Mouse (Mus musculus): ENCODE data around the gene Tcf20.
"Not testable (repeated sequence)": the region's sequence is repeated elsewhere in the genome, so short reads cannot be mapped to it uniquely, and the experiment has no call there.

The Tcf20 gene

GRCm38 (mm10) chr15:82821657-82822056, 166.0 kb downstream of the Tcf20 start:
- DNase-seq (ENCODE audit: extremely low read depth, low read depth, low spot score) = no peak

- DNase-seq (ENCODE audit: extremely low read depth, low read depth, low spot score) = no peak
Measured at GRCm38 (mm10) chr15:82815296-82815695, 172.4 kb downstream of the Tcf20 start.

GRCm38 (mm10) chr15:82814806-82815205, 172.9 kb downstream of the Tcf20 start:
- DNase-seq (ENCODE audit: extremely low read depth, low read depth, low spot score) = no peak

GRCm38 (mm10) chr15:82814321-82814720, 173.4 kb downstream of the Tcf20 start:
- DNase-seq (ENCODE audit: extremely low read depth, low read depth, low spot score) = no peak

- DNase-seq (ENCODE audit: extremely low read depth, low read depth, low spot score) = no peak
Measured at GRCm38 (mm10) chr15:82810556-82810955, 177.1 kb downstream of the Tcf20 start.

- no peak for DNase-seq (ENCODE audit: extremely low read depth, low read depth, low spot score)
Measured at GRCm38 (mm10) chr15:82809511-82809910, 178.2 kb downstream of the Tcf20 start.

- DNase-seq (ENCODE audit: extremely low read depth, low read depth, low spot score) = no peak
Measured at GRCm38 (mm10) chr15:82806969-82807763, 180.5 kb downstream of the Tcf20 start.

GRCm38 (mm10) chr15:82804708-82805639, 182.7 kb downstream of the Tcf20 start:
- DNase-seq (ENCODE audit: extremely low read depth, low read depth, low spot score) = no peak

GRCm38 (mm10) chr15:82795936-82796440, 191.7 kb downstream of the Tcf20 start:
- no peak for DNase-seq (ENCODE audit: extremely low read depth, low read depth, low spot score)

- no peak for DNase-seq (ENCODE audit: extremely low read depth, low read depth, low spot score)
Measured at GRCm38 (mm10) chr15:82794277-82794676, 193.4 kb downstream of the Tcf20 start, which contains the start of gene Cyp2d26. TSS of gene Cyp2d26 (minus strand) at chr15:82794294.

- DNase-seq (ENCODE audit: extremely low read depth, low read depth, low spot score) = no peak
Measured at GRCm38 (mm10) chr15:82793868-82794267, 193.8 kb downstream of the Tcf20 start.

GRCm38 (mm10) chr15:82793454-82793853, 194.2 kb downstream of the Tcf20 start:
- DNase-seq (ENCODE audit: extremely low read depth, low read depth, low spot score) = no peak

GRCm38 (mm10) chr15:82792566-82792965, 195.1 kb downstream of the Tcf20 start:
- no peak for DNase-seq (ENCODE audit: extremely low read depth, low read depth, low spot score)

- DNase-seq (ENCODE audit: extremely low read depth, low read depth, low spot score) = no peak
Measured at GRCm38 (mm10) chr15:82784581-82784980, 203.1 kb downstream of the Tcf20 start.

GRCm38 (mm10) chr15:82783800-82784199, 203.9 kb downstream of the Tcf20 start:
- no peak for DNase-seq (ENCODE audit: extremely low read depth, low read depth, low spot score)

GRCm38 (mm10) chr15:82777856-82778255, 209.8 kb downstream of the Tcf20 start:
- not testable (repeated sequence) for DNase-seq (ENCODE audit: extremely low read depth, low read depth, low spot score)

GRCm38 (mm10) chr15:82765943-82766342, 221.7 kb downstream of the Tcf20 start:
- DNase-seq (ENCODE audit: extremely low read depth, low read depth, low spot score) = no peak

- DNase-seq (ENCODE audit: extremely low read depth, low read depth, low spot score) = no peak
Measured at GRCm38 (mm10) chr15:82764881-82765280, 222.8 kb downstream of the Tcf20 start.

GRCm38 (mm10) chr15:82763631-82764420, 223.8 kb downstream of the Tcf20 start, which contains the start of gene Cyp2d40:
TSS of gene Cyp2d40 (minus strand) at chr15:82764183.
- DNase-seq (ENCODE audit: extremely low read depth, low read depth, low spot score) = no peak

Measured in fat pad, adult 2 months (tissue).